Mouse (Mus musculus): ENCODE measurements around the gene Cbarp. TPM values are rescaled to one million over a fixed set of nuclear protein-coding genes. Genes with fewer than 3 reads are reported as not detected.

Gene Cbarp
- polyA plus RNA-seq, 1 experiment from 2014 or later, result 6.7 TPM

DNA sequence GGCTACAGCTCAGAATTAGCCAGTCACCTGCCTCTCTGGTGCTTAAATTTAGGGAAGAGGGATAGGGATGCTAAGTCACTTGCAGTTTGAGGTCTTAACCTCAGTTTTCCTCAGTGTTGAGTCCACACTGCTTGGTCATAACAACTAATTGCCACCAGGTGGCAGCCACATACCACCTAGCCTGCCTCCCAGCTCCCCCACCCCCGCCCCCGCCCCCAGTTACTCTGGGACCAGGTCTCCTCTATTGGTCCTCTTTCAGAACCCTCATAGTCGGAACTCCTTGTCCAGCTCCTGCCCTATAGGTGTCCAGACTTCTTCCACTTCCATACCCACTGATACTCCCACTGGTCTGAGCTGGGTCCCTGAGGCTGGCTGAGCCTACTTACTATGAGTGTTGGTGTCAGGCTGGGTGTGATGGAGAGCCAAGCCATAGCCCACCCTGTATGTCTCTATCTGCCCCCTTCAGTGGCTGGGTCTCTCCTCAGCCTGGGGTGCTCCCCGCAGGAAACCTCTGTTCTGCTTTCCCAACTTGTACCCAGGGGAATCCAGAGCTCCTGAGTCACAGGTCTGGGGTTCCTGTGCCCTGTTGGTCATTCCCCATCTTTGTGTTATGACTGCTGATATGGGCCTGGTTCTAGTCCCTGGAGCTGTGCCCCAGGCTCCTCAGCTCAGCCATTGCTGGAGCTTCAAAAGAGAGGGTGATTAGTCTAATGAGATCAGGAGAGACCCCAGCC lies 35.1 kb upstream of the Cbarp start:
- H3K27ac ChIP-seq, result no peak overlapping the region
- no peak overlapping the region for H3K9ac ChIP-seq
- 23% methylated on average over 4 of the region's 4 CpGs for WGBS
- H3K27me3 ChIP-seq (replicated peaks), result no peaks in the 10 kb centered on the region; the same call in 1 of the 2 replicates
- peaks cover 30% of the 10 kb centered on the region for H3K4me1 ChIP-seq
- ATAC-seq (ENCODE audit: insufficient read depth, low FRiP score, low read depth), result no peak
- H3K36me3 ChIP-seq, result peaks cover 17% of the 10 kb centered on the region
- H3K4me2 ChIP-seq, result no peak overlapping the region
- no peaks in the 10 kb centered on the region for H3K9me3 ChIP-seq
- H3K4me3 ChIP-seq (replicated peaks), result no peak overlapping the region

DNA sequence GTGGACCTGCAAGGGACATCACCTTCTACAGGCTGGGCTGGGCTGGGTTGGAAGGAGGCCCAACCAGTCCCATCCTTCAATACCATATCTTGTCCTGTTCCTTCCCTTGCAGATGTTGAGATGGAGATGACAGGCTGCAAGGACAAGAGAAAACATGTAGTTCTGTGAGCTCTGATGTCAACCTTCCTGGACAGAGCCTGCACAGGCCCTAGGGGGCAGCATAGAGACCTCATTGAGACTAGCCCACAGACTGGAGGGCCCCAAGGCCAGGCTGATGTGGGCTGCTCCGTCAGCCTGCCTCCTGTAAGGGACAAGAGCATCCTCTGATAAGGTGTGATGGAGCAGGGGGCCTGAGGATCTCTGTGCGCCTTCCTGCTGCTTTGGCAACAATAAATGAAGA lies 34.1 kb upstream of the Cbarp start:
- ATAC-seq (ENCODE audit: insufficient read depth, low FRiP score, low read depth), result no peak
- peaks cover 31% of the 10 kb centered on the region for H3K4me1 ChIP-seq
- no peaks in the 10 kb centered on the region for H3K27me3 ChIP-seq (replicated peaks)
- no peaks in the 10 kb centered on the region for H3K9me3 ChIP-seq
- peaks cover 27% of the 10 kb centered on the region for H3K36me3 ChIP-seq
- no peak overlapping the region for H3K4me2 ChIP-seq
- no peak overlapping the region for H3K9ac ChIP-seq
- no peak overlapping the region for H3K27ac ChIP-seq
- no peak overlapping the region for H3K4me3 ChIP-seq (replicated peaks)
- WGBS, result 55% methylated on average over 2 of the region's 2 CpGs

DNA sequence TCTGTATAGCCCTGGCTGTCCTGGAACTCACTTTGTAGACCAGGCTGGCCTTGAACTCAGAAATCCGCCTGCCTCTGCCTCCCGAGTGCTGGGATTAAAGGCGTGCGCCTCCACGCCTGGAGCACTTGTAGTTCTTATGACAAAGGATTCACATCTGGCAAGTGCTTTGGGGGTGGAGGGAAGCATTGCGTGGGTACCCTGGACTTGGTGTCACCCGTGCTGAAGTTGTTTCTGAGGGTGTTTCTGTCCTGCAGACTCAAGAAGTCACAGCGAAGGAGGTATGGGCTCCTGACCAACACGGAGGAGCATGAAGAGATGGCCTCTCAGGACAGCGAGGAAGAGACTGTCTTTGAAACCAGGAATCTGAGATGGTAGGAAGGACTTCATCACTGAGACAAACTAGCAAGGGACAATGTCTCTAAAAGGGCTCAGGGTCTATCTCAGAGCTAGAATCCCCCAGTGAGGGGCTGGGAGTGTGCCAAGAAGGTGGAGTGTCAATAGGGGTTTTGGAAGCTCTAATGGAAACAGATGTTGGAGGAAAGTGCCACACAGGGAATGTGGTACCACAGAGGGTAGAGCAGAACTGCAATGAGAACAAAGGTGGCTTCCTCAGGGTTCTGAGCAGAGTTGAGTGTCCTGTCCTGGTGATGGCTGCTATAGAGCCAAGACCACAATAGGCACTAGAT lies 33.5 kb upstream of the Cbarp start:
- Histone ChIP-seq H3K4me2 (no peak overlapping the region), H3K27me3 (replicated peaks) (no peaks in the 10 kb centered on the region), H3K27ac (no peak overlapping the region), H3K36me3 (peaks cover 27% of the 10 kb centered on the region), H3K4me3 (replicated peaks) (no peak overlapping the region), H3K9ac (no peak overlapping the region), H3K9me3 (no peaks in the 10 kb centered on the region), H3K4me1 (peaks cover 35% of the 10 kb centered on the region)
- WGBS, result 86% methylated on average over 10 of the region's 10 CpGs
- no peak for ATAC-seq (ENCODE audit: insufficient read depth, low FRiP score, low read depth)

DNA sequence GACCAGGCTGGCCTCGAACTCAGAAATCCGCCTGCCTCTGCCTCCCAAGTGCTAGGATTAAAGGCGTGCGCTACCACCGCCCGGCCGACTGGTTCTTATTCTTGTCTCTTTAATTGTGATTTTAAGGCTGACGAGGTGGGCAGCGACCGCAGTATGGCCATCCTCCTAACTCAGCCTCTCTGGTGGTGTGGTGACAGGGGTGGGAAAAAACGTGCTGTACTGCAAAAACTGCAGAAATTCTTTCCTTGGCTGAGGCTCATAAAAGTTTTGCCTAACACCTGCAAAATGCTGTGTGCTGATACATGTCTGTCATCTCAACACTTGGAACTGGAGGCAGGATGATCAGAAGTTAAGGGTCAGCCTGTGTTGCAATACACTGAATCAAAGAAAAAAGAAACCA lies 32.7 kb upstream of the Cbarp start:
- Histone ChIP-seq H3K9ac (no peak overlapping the region), H3K4me3 (replicated peaks) (peak overlapping the region; percentile 60), H3K4me1 (peaks cover 40% of the 10 kb centered on the region), H3K27ac (peak overlapping the region; percentile 93; the same call in 1 of the 2 replicates), H3K27me3 (replicated peaks) (no peaks in the 10 kb centered on the region), H3K36me3 (peaks cover 27% of the 10 kb centered on the region), H3K4me2 (peak overlapping the region; percentile 70), H3K9me3 (no peaks in the 10 kb centered on the region)
- no peak for ATAC-seq (ENCODE audit: insufficient read depth, low FRiP score, low read depth)
- 5% methylated on average over 11 of the region's 11 CpGs for WGBS

DNA sequence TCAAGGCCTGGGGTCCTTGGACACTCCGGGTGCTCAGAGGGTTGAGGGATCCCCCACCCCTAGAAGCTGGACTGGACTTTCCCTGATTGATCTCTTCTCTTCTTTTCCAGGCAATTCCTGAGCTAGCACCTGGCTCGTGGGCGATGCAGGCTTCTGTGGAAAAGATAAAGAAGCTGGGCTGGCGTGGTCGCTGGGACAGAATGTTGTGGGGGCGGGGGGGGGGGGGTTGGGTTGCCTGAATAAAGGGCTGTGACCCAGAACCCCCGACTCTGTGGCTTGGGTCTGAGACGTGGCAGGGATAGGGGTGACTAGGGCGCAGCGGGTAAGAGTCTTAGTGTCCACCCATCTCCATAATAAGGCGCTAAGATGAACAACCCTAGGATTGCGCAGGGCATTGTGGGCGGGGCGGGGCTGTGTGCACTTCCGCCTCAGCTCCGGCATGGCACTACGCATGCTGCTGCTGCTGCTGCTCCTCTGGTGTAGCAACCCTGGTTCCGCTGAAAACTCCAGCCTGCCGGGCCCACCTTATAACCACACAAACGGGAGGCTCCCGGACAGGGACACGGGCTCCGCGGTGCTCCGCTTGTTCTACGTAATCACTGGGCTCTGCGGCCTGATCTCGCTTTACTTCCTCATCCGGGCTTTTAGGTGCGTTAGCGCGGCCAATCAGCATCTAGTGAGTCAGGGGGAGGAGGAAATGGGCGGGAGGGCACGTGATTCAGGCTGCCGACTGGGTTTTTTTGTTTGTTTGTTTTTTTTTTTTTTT lies 32.1 kb upstream of the Cbarp start, which contains the start of gene 1600002K03Rik:
1600002K03Rik (plus strand) TSS at position 418 of the 766 bp plus-strand sequence.
- no peaks in the 10 kb centered on the region for H3K27me3 ChIP-seq (replicated peaks)
- H3K4me3 ChIP-seq (replicated peaks), result peak within 1 kb of the TSS; percentile 60
- peak within 1 kb of the TSS; percentile 54 for H3K9ac ChIP-seq
- no peaks in the 10 kb centered on the region for H3K9me3 ChIP-seq
- H3K27ac ChIP-seq, result peak within 1 kb of the TSS; percentile 93
- peak within 1 kb of the TSS; percentile 70 for H3K4me2 ChIP-seq
- 9% methylated on average over 35 of the region's 35 CpGs for WGBS
- peaks cover 40% of the 10 kb centered on the region for H3K4me1 ChIP-seq
- peaks cover 27% of the 10 kb centered on the region for H3K36me3 ChIP-seq
- ATAC-seq (ENCODE audit: insufficient read depth, low FRiP score, low read depth), result peak; percentile 75

DNA sequence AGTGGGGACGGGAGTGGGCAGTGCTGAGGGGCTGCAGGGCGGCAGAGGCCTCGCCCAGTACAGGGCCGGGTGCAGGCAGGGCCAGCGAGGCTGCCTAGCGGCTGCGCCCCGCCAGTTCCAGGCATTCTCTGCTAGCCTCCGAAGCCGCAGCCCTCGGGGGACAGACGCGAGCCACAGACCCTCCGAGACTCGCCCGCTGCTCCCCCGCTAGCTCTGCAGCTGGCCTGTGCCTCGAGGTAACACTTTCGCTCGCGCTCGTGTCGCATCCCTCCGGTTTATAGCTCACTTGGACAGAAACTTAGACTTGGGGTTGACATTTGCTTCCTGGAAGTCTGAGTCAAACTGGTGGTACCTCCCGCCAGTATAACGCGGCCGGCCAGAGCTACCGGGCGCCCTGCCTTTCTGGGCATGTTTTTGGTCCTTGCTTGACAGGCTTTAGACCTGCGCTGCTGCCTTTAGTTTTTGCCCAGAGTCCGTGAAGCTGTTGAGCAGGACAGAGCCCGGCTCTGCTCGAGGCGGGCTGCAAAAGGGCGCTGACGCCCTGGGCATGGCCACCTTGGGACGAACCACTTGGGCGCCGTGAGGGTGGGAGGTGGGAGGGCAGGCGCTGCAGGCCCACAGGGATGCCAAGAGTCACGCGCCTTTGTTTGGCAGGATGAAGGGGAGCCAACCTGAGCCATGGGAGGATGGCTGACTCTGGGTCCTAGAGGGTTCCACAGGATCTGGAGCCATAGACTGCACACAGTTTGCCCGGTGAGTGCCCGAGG lies 31.3 kb upstream of the Cbarp start:
- Histone ChIP-seq H3K4me3 (replicated peaks) (peak overlapping the region; percentile 60; the same call in 1 of the 2 replicates), H3K27ac (peak overlapping the region; percentile 93), H3K4me2 (peak overlapping the region; percentile 70), H3K27me3 (replicated peaks) (no peaks in the 10 kb centered on the region), H3K4me1 (peaks cover 40% of the 10 kb centered on the region), H3K36me3 (peaks cover 27% of the 10 kb centered on the region), H3K9ac (no peak overlapping the region), H3K9me3 (no peaks in the 10 kb centered on the region)
- WGBS, result 81% methylated on average over 45 of the region's 45 CpGs
- no peak for ATAC-seq (ENCODE audit: insufficient read depth, low FRiP score, low read depth)

DNA sequence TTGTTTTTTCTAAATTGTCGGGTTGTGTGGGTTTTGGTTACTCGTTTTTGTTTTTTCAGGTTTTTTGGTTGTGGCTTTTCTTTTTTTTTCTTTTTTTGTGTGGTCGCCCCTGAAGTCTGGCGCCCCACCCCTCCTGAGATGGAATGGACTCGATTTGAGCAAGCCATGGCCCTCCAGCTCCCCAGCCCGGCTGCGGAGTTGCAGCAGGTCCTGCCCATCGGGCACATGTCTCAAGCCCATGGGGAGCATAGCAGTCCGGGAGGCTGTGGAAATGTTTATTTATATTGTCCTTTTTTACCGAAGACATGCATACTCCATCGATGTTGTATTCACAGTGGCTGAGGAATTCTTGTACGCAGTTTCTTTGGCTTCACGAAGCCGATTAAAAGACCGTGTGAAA lies 30.6 kb upstream of the Cbarp start:
- H3K36me3 ChIP-seq, result peaks cover 27% of the 10 kb centered on the region
- H3K4me1 ChIP-seq, result peaks cover 45% of the 10 kb centered on the region
- H3K4me2 ChIP-seq, result no peak overlapping the region
- no peak overlapping the region for H3K9ac ChIP-seq
- no peak overlapping the region; the same call in 1 of the 2 replicates for H3K4me3 ChIP-seq (replicated peaks)
- WGBS, result 84% methylated on average over 15 of the region's 15 CpGs
- peak overlapping the region; percentile 40 for H3K27ac ChIP-seq
- ATAC-seq (ENCODE audit: insufficient read depth, low FRiP score, low read depth), result no peak
- no peaks in the 10 kb centered on the region for H3K9me3 ChIP-seq
- H3K27me3 ChIP-seq (replicated peaks), result no peaks in the 10 kb centered on the region

DNA sequence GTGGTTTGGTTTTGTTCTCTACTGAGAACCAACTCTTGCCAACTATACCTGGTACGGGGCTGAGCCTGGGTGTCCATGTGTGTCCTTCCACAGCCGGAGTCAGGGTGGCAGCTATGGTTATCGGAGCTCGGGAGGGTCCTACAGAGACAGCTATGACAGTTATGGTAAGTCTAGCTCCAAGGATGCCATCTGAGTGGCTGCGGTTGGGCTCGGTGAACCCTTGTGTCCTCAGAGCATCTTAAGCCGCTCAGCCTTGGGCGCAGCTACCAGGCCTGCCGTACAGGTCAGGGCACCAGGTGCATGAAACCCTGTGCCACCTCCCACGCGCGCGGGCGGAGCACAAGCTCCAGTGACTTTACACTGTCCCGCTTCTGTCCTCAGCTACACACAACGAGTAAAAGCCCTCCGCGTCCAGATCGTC lies 30.0 kb upstream of the Cbarp start:
- Histone ChIP-seq H3K9ac (no peak overlapping the region), H3K4me2 (peak overlapping the region; percentile 10; the same call in 1 of the 2 replicates), H3K4me3 (replicated peaks) (no peak overlapping the region), H3K27ac (no peak overlapping the region), H3K4me1 (peaks cover 50% of the 10 kb centered on the region), H3K36me3 (peaks cover 27% of the 10 kb centered on the region), H3K9me3 (no peaks in the 10 kb centered on the region), H3K27me3 (replicated peaks) (no peaks in the 10 kb centered on the region)
- ATAC-seq (ENCODE audit: insufficient read depth, low FRiP score, low read depth), result no peak
- 93% methylated on average over 19 of the region's 19 CpGs for WGBS

DNA sequence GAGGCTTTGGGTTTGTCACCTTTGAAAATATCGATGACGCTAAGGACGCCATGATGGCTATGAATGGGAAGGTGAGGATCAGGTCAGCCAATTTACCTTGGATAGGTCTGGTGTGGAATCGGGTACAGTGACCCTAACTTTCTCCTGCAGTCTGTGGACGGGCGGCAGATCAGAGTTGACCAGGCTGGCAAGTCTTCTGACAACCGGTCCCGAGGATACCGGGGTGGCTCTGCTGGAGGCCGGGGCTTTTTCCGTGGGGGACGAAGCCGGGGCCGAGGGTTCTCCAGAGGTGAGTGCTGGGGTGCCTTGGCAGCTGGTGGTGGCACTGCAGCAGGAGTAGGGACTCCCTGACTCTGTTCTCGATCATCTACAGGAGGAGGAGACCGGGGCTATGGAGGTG lies 29.4 kb upstream of the Cbarp start:
- no peak overlapping the region for H3K27ac ChIP-seq
- H3K27me3 ChIP-seq (replicated peaks), result no peaks in the 10 kb centered on the region
- peak overlapping the region; percentile 16; the same call in 1 of the 2 replicates for H3K9ac ChIP-seq
- no peak overlapping the region for H3K4me3 ChIP-seq (replicated peaks)
- no peak for ATAC-seq (ENCODE audit: insufficient read depth, low FRiP score, low read depth)
- H3K36me3 ChIP-seq, result peaks cover 27% of the 10 kb centered on the region
- peak overlapping the region; percentile 10; the same call in 1 of the 2 replicates for H3K4me2 ChIP-seq
- 94% methylated on average over 16 of the region's 16 CpGs for WGBS
- H3K9me3 ChIP-seq, result no peaks in the 10 kb centered on the region
- peaks cover 55% of the 10 kb centered on the region for H3K4me1 ChIP-seq

DNA sequence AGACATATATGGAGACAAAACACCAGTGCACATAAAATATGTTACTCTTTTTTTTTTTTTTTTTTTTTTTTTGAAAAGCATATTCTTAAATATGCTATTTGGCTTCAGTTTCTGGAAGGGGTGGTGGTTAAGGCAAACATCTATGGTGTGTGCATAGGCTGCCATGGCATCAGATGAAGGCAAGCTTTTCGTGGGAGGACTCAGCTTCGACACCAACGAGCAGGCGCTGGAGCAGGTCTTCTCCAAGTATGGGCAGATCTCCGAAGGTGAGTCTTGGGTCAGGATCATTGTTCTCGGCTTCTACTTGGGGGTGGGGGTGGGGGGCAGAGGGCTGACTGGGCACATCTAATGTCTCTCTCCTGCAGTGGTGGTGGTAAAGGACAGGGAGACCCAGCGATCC lies 29.0 kb upstream of the Cbarp start:
- Histone ChIP-seq H3K4me1 (peaks cover 57% of the 10 kb centered on the region), H3K4me2 (no peak overlapping the region), H3K9me3 (no peaks in the 10 kb centered on the region), H3K27ac (no peak overlapping the region), H3K4me3 (replicated peaks) (no peak overlapping the region), H3K36me3 (peaks cover 27% of the 10 kb centered on the region), H3K9ac (no peak overlapping the region; the same call in 1 of the 2 replicates), H3K27me3 (replicated peaks) (no peaks in the 10 kb centered on the region)
- WGBS, result 92% methylated on average over 7 of the region's 7 CpGs
- ATAC-seq (ENCODE audit: insufficient read depth, low FRiP score, low read depth), result no peak

DNA sequence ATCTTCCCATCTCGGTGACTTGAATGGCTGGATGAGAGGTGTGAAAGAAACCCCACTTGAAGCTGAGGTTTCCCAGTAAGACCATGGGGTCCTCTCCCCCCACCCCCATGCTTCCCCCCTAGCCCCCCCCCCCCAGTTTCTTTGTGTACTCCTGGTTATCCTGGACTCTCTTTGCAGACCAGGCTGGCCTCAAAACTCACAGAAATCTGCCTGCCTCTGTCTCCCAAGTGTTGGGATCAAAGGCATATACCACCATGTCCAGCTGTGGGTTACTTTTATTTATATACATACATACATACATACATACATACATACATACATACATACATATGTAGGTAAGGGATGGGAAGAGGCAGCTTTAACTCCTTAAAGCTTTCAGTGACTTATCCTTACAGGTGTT lies 28.4 kb upstream of the Cbarp start:
- Histone ChIP-seq H3K27me3 (replicated peaks) (no peaks in the 10 kb centered on the region), H3K9ac (0 out of 2 replicates have a peak overlapping the region, but pooled peaks have one; percentile 97), H3K4me2 (peak overlapping the region; percentile 66), H3K4me1 (peaks cover 63% of the 10 kb centered on the region), H3K27ac (no peak overlapping the region), H3K4me3 (replicated peaks) (peak overlapping the region; percentile 86), H3K9me3 (no peaks in the 10 kb centered on the region), H3K36me3 (peaks cover 27% of the 10 kb centered on the region)
- ATAC-seq (ENCODE audit: insufficient read depth, low FRiP score, low read depth), result no peak
- 41% methylated on average over 1 of the region's 1 CpGs for WGBS

Data from stomach, embryonic 15.5 days (tissue).